Mouse (Mus musculus): Measurements from ENCODE around the gene Ptx4. TPM values are rescaled to one million over a fixed set of nuclear protein-coding genes. Genes with fewer than 3 reads are reported as not detected.
"Not testable (repeated sequence)": the region's sequence is repeated elsewhere in the genome, so short reads cannot be mapped to it uniquely, and the experiment has no call there.

The Ptx4 gene
- polyA plus RNA-seq, 1 experiment from 2014 or later, result not detected

- H3K36me3 ChIP-seq (ENCODE audit: control insufficient read depth, insufficient read depth, low read length); H3K4me2 ChIP-seq (replicated peaks; ENCODE audit: low read depth, low read length); H3K4me3 ChIP-seq (ENCODE audit: low read length); ATAC-seq (ENCODE audit: low FRiP score, low TSS enrichment); H3K27me3 ChIP-seq (ENCODE audit: control insufficient read depth, insufficient read depth, low read length); H3K9me3 ChIP-seq (ENCODE audit: control insufficient read depth, low read length); H3K9ac ChIP-seq (ENCODE audit: low read depth, low read length); H3K27ac ChIP-seq (ENCODE audit: low read depth, low read length); H3K4me1 ChIP-seq (ENCODE audit: control insufficient read depth, insufficient read depth, low read length): not testable (repeated sequence)
- WGBS, result 71% methylated on average over 3 of the region's 3 CpGs
Observed at GRCm38 (mm10) chr17:25125442-25126060, 5.0 kb downstream of the Ptx4 start.

- ATAC-seq (ENCODE audit: low FRiP score, low TSS enrichment), result no peak
- no peaks in the 10 kb centered on the region for H3K4me1 ChIP-seq (ENCODE audit: control insufficient read depth, insufficient read depth, low read length)
Observed at GRCm38 (mm10) chr17:25127079-25127478, 6.5 kb downstream of the Ptx4 start.

GRCm38 (mm10) chr17:25127681-25128080 is 7.1 kb downstream of the Ptx4 start:
- Histone ChIP-seq H3K4me1 (ENCODE audit: control insufficient read depth, insufficient read depth, low read length) (no peaks in the 10 kb centered on the region), H3K36me3 (ENCODE audit: control insufficient read depth, insufficient read depth, low read length) (no peaks in the 10 kb centered on the region), H3K9ac (ENCODE audit: low read depth, low read length) (no peak overlapping the region), H3K27me3 (ENCODE audit: control insufficient read depth, insufficient read depth, low read length) (no peaks in the 10 kb centered on the region), H3K4me3 (ENCODE audit: low read length) (no peak overlapping the region), H3K4me2 (replicated peaks; ENCODE audit: low read depth, low read length) (no peak overlapping the region), H3K9me3 (ENCODE audit: control insufficient read depth, low read length) (no peaks in the 10 kb centered on the region), H3K27ac (ENCODE audit: low read depth, low read length) (no peak overlapping the region)
- ATAC-seq (ENCODE audit: low FRiP score, low TSS enrichment), result no peak
- WGBS, result 73% methylated on average over 9 of the region's 9 CpGs

More at GRCm38 (mm10) chr17:25127079-25127478, 6.5 kb downstream of the Ptx4 start:
- Histone ChIP-seq H3K4me2 (replicated peaks; ENCODE audit: low read depth, low read length) (no peak overlapping the region), H3K27ac (ENCODE audit: low read depth, low read length) (no peak overlapping the region), H3K4me3 (ENCODE audit: low read length) (no peak overlapping the region), H3K9me3 (ENCODE audit: control insufficient read depth, low read length) (no peaks in the 10 kb centered on the region), H3K36me3 (ENCODE audit: control insufficient read depth, insufficient read depth, low read length) (no peaks in the 10 kb centered on the region), H3K9ac (ENCODE audit: low read depth, low read length) (no peak overlapping the region), H3K27me3 (ENCODE audit: control insufficient read depth, insufficient read depth, low read length) (no peaks in the 10 kb centered on the region)
- WGBS, result 60% methylated on average over 8 of the region's 8 CpGs

- 88% methylated on average over 1 of the region's 1 CpGs for WGBS
Observed at GRCm38 (mm10) chr17:25130060-25130459, 9.5 kb downstream of the Ptx4 start.

GRCm38 (mm10) chr17:25133275-25133698 is 12.7 kb downstream of the Ptx4 start, which contains the start of gene Clcn7:
Gene Clcn7 (plus strand): TSS chr17:25133391.
- WGBS, result under 1% methylated on average over 40 of the region's 40 CpGs
- Histone ChIP-seq H3K9ac (ENCODE audit: low read depth, low read length) (peak within 1 kb of the TSS; percentile 74), H3K36me3 (ENCODE audit: control insufficient read depth, insufficient read depth, low read length) (no peaks in the 10 kb centered on the region), H3K4me1 (ENCODE audit: control insufficient read depth, insufficient read depth, low read length) (peaks cover 10% of the 10 kb centered on the region), H3K9me3 (ENCODE audit: control insufficient read depth, low read length) (no peaks in the 10 kb centered on the region), H3K27ac (ENCODE audit: low read depth, low read length) (no peak within 1 kb of the TSS), H3K4me3 (ENCODE audit: low read length) (peak within 1 kb of the TSS; percentile 84), H3K4me2 (replicated peaks; ENCODE audit: low read depth, low read length) (peak within 1 kb of the TSS; percentile 66), H3K27me3 (ENCODE audit: control insufficient read depth, insufficient read depth, low read length) (no peaks in the 10 kb centered on the region)
- peak; percentile 94 for ATAC-seq (ENCODE audit: low FRiP score, low TSS enrichment)

More at GRCm38 (mm10) chr17:25130060-25130459, 9.5 kb downstream of the Ptx4 start:
- Histone ChIP-seq H3K4me3 (ENCODE audit: low read length) (no peak overlapping the region), H3K27ac (ENCODE audit: low read depth, low read length) (no peak overlapping the region), H3K9ac (ENCODE audit: low read depth, low read length) (no peak overlapping the region), H3K9me3 (ENCODE audit: control insufficient read depth, low read length) (no peaks in the 10 kb centered on the region), H3K27me3 (ENCODE audit: control insufficient read depth, insufficient read depth, low read length) (no peaks in the 10 kb centered on the region), H3K36me3 (ENCODE audit: control insufficient read depth, insufficient read depth, low read length) (no peaks in the 10 kb centered on the region), H3K4me1 (ENCODE audit: control insufficient read depth, insufficient read depth, low read length) (peaks cover 10% of the 10 kb centered on the region), H3K4me2 (replicated peaks; ENCODE audit: low read depth, low read length) (no peak overlapping the region)
- no peak for ATAC-seq (ENCODE audit: low FRiP score, low TSS enrichment)

GRCm38 (mm10) chr17:25135622-25136021 is 15.1 kb downstream of the Ptx4 start:
- no peaks in the 10 kb centered on the region for H3K9me3 ChIP-seq (ENCODE audit: control insufficient read depth, low read length)
- H3K36me3 ChIP-seq (ENCODE audit: control insufficient read depth, insufficient read depth, low read length), result no peaks in the 10 kb centered on the region
- H3K4me2 ChIP-seq (replicated peaks; ENCODE audit: low read depth, low read length), result no peak overlapping the region
- H3K27ac ChIP-seq (ENCODE audit: low read depth, low read length), result no peak overlapping the region
- no peak overlapping the region for H3K9ac ChIP-seq (ENCODE audit: low read depth, low read length)
- ATAC-seq (ENCODE audit: low FRiP score, low TSS enrichment), result no peak
- H3K4me3 ChIP-seq (ENCODE audit: low read length), result no peak overlapping the region
- 87% methylated on average over 6 of the region's 6 CpGs for WGBS
- peaks cover 10% of the 10 kb centered on the region for H3K4me1 ChIP-seq (ENCODE audit: control insufficient read depth, insufficient read depth, low read length)
- no peaks in the 10 kb centered on the region for H3K27me3 ChIP-seq (ENCODE audit: control insufficient read depth, insufficient read depth, low read length)

- H3K4me3 ChIP-seq (ENCODE audit: low read length), result no peak overlapping the region
- no peak overlapping the region for H3K27ac ChIP-seq (ENCODE audit: low read depth, low read length)
- H3K4me2 ChIP-seq (replicated peaks; ENCODE audit: low read depth, low read length), result no peak overlapping the region
- ATAC-seq (ENCODE audit: low FRiP score, low TSS enrichment), result no peak
- no peaks in the 10 kb centered on the region for H3K9me3 ChIP-seq (ENCODE audit: control insufficient read depth, low read length)
- H3K9ac ChIP-seq (ENCODE audit: low read depth, low read length), result no peak overlapping the region
- WGBS, result 91% methylated on average over 1 of the region's 1 CpGs
- peaks cover 10% of the 10 kb centered on the region for H3K4me1 ChIP-seq (ENCODE audit: control insufficient read depth, insufficient read depth, low read length)
- peaks cover 2% of the 10 kb centered on the region; the same call in 1 of the 2 replicates for H3K36me3 ChIP-seq (ENCODE audit: control insufficient read depth, insufficient read depth, low read length)
- H3K27me3 ChIP-seq (ENCODE audit: control insufficient read depth, insufficient read depth, low read length), result no peaks in the 10 kb centered on the region
Observed at GRCm38 (mm10) chr17:25138803-25139202, 18.2 kb downstream of the Ptx4 start.

GRCm38 (mm10) chr17:25139960-25140359 is 19.4 kb downstream of the Ptx4 start:
- no peak overlapping the region for H3K4me3 ChIP-seq (ENCODE audit: low read length)
- ATAC-seq (ENCODE audit: low FRiP score, low TSS enrichment), result no peak
- no peaks in the 10 kb centered on the region for H3K27me3 ChIP-seq (ENCODE audit: control insufficient read depth, insufficient read depth, low read length)
- no peak overlapping the region for H3K4me2 ChIP-seq (replicated peaks; ENCODE audit: low read depth, low read length)
- WGBS, result 73% methylated on average over 4 of the region's 4 CpGs
- H3K27ac ChIP-seq (ENCODE audit: low read depth, low read length), result no peak overlapping the region
- no peaks in the 10 kb centered on the region for H3K9me3 ChIP-seq (ENCODE audit: control insufficient read depth, low read length)
- H3K36me3 ChIP-seq (ENCODE audit: control insufficient read depth, insufficient read depth, low read length), result peaks cover 2% of the 10 kb centered on the region; the same call in 1 of the 2 replicates
- no peak overlapping the region for H3K9ac ChIP-seq (ENCODE audit: low read depth, low read length)
- H3K4me1 ChIP-seq (ENCODE audit: control insufficient read depth, insufficient read depth, low read length), result no peaks in the 10 kb centered on the region

- Histone ChIP-seq H3K4me3 (ENCODE audit: low read length) (no peak within 1 kb of the TSS), H3K27ac (ENCODE audit: low read depth, low read length) (no peak within 1 kb of the TSS), H3K36me3 (ENCODE audit: control insufficient read depth, insufficient read depth, low read length) (peaks cover 26% of the 10 kb centered on the region; the same call in 1 of the 2 replicates), H3K4me1 (ENCODE audit: control insufficient read depth, insufficient read depth, low read length) (no peaks in the 10 kb centered on the region), H3K4me2 (replicated peaks; ENCODE audit: low read depth, low read length) (no peak within 1 kb of the TSS), H3K9me3 (ENCODE audit: control insufficient read depth, low read length) (no peaks in the 10 kb centered on the region), H3K27me3 (ENCODE audit: control insufficient read depth, insufficient read depth, low read length) (no peaks in the 10 kb centered on the region), H3K9ac (ENCODE audit: low read depth, low read length) (no peak within 1 kb of the TSS)
- 95% methylated on average over 1 of the region's 1 CpGs for WGBS
- ATAC-seq (ENCODE audit: low FRiP score, low TSS enrichment), result no peak
Observed at GRCm38 (mm10) chr17:25162161-25162560, 41.6 kb downstream of the Ptx4 start, which contains the start of gene Ccdc154. Gene Ccdc154 (plus strand): TSS chr17:25162461.
